Mouse (Mus musculus) stomach, embryonic 16.5 days (tissue): ENCODE data around the gene Dnajc3. TPM values are rescaled to one million over a fixed set of nuclear protein-coding genes. Genes with fewer than 3 reads are reported as not detected.

ENCODE experiments used
- ATAC-seq: fragments of 200-750 bp; cut with Nextera tagmentation; 2 replicates; pipeline ENCODE4 v1.8.0; 2017; ENCODE audit warnings: moderate number of reproducible peaks, moderate TSS enrichment; ENCODE audit not compliant: insufficient read depth, low FRiP score
- H3K27ac ChIP-seq: fragments of 300-500 bp; sonication (generic); 2 replicates; pipeline ENCODE4 v1.5.1; 2014; ENCODE audit warnings: low read length
- H3K27me3 ChIP-seq: fragments of 300-500 bp; sonication (generic); 2 replicates; pipeline ENCODE4 v1.6.1; 2014; ENCODE audit warnings: low read length, control low read depth, mixed read lengths; ENCODE audit not compliant: control insufficient read depth, insufficient read depth
- H3K36me3 ChIP-seq: fragments of 300-500 bp; sonication (generic); 2 replicates; pipeline ENCODE4 v1.6.1; 2014; ENCODE audit warnings: low read length; ENCODE audit not compliant: control insufficient read depth, insufficient read depth
- H3K4me1 ChIP-seq: fragments of 300-500 bp; sonication (generic); 2 replicates; pipeline ENCODE4 v1.6.1; 2014; ENCODE audit warnings: low read length, control low read depth, mixed read lengths; ENCODE audit not compliant: control insufficient read depth, insufficient read depth
- H3K4me2 ChIP-seq: fragments of 300-500 bp; sonication (generic); 2 replicates; pipeline ENCODE4 v1.6.1; 2014; ENCODE audit warnings: low read depth, low read length, mixed read lengths
- H3K4me3 ChIP-seq: fragments of 300-500 bp; sonication (generic); replicated peaks from 2 replicates; pipeline ENCODE4 v1.5.1; 2014; ENCODE audit warnings: mild to moderate bottlenecking, low read length
- H3K9ac ChIP-seq: fragments of 300-500 bp; sonication (generic); 2 replicates; pipeline ENCODE4 v1.6.1; 2014; ENCODE audit warnings: low read length
- H3K9me3 ChIP-seq: fragments of 300-500 bp; sonication (generic); replicated peaks from 2 replicates; pipeline ENCODE4 v1.6.1; 2016; ENCODE audit warnings: low read length, control low read depth; ENCODE audit not compliant: control insufficient read depth
- WGBS: fragments of 180-500 bp; shearing (Covaris S2); extraction: QIAGEN DNeasy Blood & Tissue Kit; methylation state at CpG from one replicate; pipeline ENCODE4 v1.1.7; 2014; 5-methylcytosine and 5-hydroxymethylcytosine counted together
- polyA plus RNA-seq: library from polyadenylated mRNA; unstranded; fragments of >200 nt; fragmentation: Nextera tagmentation; extraction: Ambion mirVana; gene quantifications from 2 replicates; pipeline ENCODE4 v1.2.1, GENCODE M21; 2015

Dnajc3 gene
- polyA plus RNA-seq, 1 experiment from 2014 or later, result 60.1 TPM

DNA sequence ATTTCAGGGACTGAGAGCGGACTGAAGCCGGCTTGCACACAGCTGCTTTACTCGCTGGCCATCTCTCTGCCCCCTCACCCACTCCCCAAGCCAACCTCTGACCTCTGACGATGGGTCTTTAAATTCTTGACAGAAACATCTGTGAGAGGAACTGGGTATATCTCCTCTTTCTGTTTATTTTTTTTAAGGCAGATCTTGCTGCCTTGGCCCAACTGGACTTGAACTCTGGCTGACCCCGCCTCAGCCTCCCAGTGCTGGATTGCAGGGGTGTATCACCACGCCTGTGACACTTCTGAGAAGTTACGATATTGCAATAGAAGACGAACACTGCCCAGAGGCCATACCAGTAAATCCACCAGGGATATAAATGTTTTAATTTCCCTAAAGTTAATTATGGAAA, 27.9 kb upstream of the Dnajc3 start:
- Histone ChIP-seq H3K4me2 (no peak overlapping the region), H3K4me3 (no peak overlapping the region), H3K27ac (no peak overlapping the region; the same call in 1 of the 2 replicates), H3K9me3 (no peaks in the 10 kb centered on the region), H3K4me1 (no peaks in the 10 kb centered on the region), H3K9ac (no peak overlapping the region), H3K27me3 (no peaks in the 10 kb centered on the region), H3K36me3 (no peaks in the 10 kb centered on the region; the same call in 1 of the 2 replicates)
- no peak for ATAC-seq
- 54% methylated on average over 8 of the region's 8 CpGs for WGBS

DNA sequence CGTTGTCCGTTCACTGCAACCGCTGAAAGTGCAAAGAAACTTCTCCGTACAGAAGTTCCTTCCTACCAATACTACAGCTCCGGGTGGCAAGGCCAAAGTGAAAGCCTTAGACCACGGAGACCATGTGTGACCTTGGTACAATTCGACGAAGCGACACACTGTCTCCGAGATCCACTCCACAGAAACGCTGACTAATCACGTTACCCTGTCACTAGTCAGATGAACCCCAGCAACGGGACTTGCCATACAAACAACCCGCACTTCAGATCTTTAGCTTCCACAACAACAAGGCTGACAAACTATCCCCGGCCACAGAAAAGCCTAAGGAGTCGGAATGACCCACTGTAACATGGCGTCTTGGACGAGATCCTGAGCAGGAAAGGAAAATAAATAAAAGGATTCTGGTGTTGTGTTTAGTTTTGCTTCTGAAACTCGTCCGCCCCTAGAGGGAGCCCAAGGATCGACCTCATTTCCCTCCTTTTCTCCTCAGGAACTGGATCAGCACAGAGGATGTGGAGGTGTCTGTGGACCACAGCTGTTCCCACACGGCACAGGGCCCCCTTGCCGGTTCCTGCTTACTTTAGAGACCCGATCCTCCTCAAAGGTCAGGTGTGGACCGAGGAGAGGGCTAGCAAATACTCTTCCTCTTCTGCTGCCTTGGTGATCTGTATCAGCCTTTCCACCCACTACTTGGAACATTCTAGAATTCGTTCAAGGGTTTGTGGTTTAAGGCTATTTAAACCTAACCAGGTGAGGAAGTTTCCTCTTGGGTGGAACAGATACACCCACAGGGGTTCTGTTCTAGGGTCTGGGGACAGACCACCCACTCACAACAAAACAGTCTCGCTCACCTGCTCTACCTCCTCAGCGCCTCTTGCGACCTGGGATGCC, 27.2 kb upstream of the Dnajc3 start:
- peak; percentile 65 for ATAC-seq
- Histone ChIP-seq H3K4me2 (peak overlapping the region; percentile 30; the same call in 1 of the 2 replicates), H3K4me1 (no peaks in the 10 kb centered on the region), H3K27me3 (no peaks in the 10 kb centered on the region), H3K36me3 (no peaks in the 10 kb centered on the region; the same call in 1 of the 2 replicates), H3K9ac (peak overlapping the region; percentile 53), H3K9me3 (no peaks in the 10 kb centered on the region), H3K27ac (peak overlapping the region; percentile 9; the same call in 1 of the 2 replicates), H3K4me3 (no peak overlapping the region)
- WGBS, result 49% methylated on average over 29 of the region's 29 CpGs

DNA sequence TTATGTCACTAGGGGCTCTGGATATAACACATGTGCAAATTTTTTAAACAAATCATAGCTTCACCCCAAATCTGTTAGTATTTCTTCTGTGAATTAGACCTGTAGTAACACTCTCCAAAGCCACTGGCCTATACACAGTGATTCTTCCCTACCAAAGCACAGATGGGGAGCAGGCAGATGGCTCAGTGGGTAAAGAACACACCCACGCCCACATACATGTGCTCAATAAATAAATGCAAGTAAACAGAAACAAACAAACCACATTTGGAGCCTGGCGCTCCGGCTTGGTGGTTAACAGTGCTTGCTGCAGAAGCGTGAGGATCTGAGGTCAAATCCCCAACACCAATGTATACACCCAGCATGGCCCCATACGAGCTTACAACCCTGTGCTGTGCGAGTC, 26.3 kb upstream of the Dnajc3 start:
- H3K27me3 ChIP-seq, result no peaks in the 10 kb centered on the region
- no peak overlapping the region for H3K9ac ChIP-seq
- ATAC-seq, result no peak
- H3K9me3 ChIP-seq, result no peaks in the 10 kb centered on the region
- no peak overlapping the region for H3K4me2 ChIP-seq
- H3K4me3 ChIP-seq, result no peak overlapping the region
- WGBS, result 89% methylated on average over 6 of the region's 6 CpGs
- H3K4me1 ChIP-seq, result no peaks in the 10 kb centered on the region
- no peaks in the 10 kb centered on the region; the same call in 1 of the 2 replicates for H3K36me3 ChIP-seq
- H3K27ac ChIP-seq, result no peak overlapping the region

DNA sequence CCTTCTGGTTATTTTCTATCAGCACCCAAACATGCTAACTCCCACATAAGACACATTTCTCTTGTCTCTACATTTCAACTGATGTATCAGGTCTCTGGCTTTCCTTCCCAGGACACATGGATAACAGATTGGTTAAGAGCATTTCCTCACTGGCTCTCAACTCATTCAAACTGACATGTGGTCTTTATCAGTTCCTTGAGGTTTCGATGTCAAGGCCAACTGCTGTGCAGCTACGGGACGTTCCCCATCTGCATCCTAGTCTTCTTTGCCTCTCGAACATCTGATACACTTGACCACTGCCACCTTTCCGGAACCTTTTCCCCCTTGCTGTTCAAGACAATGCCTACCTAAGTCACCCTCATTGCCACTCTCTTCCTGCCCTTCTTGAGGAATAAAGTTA, 24.1 kb upstream of the Dnajc3 start:
- no peaks in the 10 kb centered on the region for H3K27me3 ChIP-seq
- no peak overlapping the region for H3K4me2 ChIP-seq
- no peaks in the 10 kb centered on the region for H3K36me3 ChIP-seq
- ATAC-seq, result no peak
- H3K4me3 ChIP-seq, result no peak overlapping the region
- H3K9ac ChIP-seq, result no peak overlapping the region
- no peaks in the 10 kb centered on the region for H3K9me3 ChIP-seq
- H3K4me1 ChIP-seq, result no peaks in the 10 kb centered on the region
- H3K27ac ChIP-seq, result no peak overlapping the region
- 67% methylated on average over 5 of the region's 5 CpGs for WGBS

DNA sequence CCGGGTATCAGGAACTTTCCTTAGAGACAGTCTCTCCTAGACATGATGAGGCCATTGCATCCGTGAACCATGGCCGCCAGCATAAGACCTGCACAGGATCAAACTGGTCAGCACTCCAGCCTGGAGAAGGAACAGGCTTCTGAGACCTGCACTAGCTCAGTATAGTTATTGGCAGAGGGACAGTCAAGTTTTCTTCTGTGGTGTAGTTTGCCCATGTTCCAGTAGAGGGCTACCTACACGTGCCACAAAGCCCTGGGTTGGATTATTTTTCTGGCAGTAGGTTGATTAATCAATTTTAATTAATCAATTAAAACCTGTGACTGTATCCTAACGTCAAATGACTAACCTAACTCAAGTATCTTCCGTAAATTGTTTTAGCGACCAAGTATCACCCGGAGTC, 18.8 kb upstream of the Dnajc3 start:
- 60% methylated on average over 8 of the region's 8 CpGs for WGBS
- Histone ChIP-seq H3K9ac (no peak overlapping the region), H3K36me3 (no peaks in the 10 kb centered on the region), H3K4me2 (no peak overlapping the region), H3K4me3 (no peak overlapping the region), H3K27ac (no peak overlapping the region), H3K27me3 (no peaks in the 10 kb centered on the region), H3K9me3 (no peaks in the 10 kb centered on the region), H3K4me1 (peaks cover 21% of the 10 kb centered on the region)
- no peak for ATAC-seq

DNA sequence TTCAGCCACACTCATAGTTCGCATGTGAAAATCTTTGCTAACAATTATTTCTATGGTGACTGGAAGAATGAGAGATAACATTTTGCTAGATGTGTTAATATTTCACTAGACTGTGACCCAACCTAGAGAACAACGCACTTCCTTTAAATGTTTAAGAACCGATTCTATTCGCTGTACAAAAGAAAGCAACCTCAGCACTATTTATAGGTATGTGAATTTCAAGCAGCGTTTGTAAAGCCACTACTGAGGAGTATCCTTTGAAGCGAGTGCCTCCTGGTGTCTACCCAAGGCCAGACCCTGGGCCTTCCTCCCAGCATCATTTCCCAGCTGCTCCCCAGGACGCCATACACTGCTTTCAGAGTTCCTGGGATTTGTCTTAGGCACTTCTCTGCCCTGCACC, 17.1 kb upstream of the Dnajc3 start:
- no peak overlapping the region for H3K4me2 ChIP-seq

DNA sequence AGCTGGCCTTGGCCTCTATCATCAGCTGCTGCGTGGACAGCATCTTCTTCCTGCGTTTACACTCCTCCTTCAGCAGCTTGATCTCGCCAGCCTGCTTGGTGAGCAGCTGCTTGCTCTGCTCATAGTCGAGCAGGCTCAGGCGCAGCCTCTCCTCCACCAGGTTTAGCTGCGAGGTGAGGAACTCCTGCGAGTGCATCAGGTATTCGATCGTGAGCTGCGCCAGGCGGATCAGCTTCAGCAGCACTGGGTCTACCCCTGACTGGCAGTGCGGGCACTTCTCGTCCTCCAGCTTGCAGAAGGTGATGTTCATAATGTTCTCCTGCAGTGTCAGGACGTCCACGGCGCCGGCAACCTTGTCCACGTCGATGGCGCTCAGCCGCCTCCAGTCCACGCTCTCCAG, 15.5 kb upstream of the Dnajc3 start:
- Histone ChIP-seq H3K9ac (peak overlapping the region; percentile 62), H3K27me3 (no peaks in the 10 kb centered on the region), H3K27ac (no peak overlapping the region), H3K9me3 (no peaks in the 10 kb centered on the region), H3K36me3 (no peaks in the 10 kb centered on the region), H3K4me3 (peak overlapping the region; percentile 46), H3K4me2 (peak overlapping the region; percentile 77), H3K4me1 (peaks cover 26% of the 10 kb centered on the region)
- no peak for ATAC-seq
- WGBS, result 29% methylated on average over 22 of the region's 22 CpGs

More for the DNA sequence above, 17.1 kb upstream of the Dnajc3 start:
- H3K9me3 ChIP-seq, result no peaks in the 10 kb centered on the region
- no peaks in the 10 kb centered on the region for H3K36me3 ChIP-seq
- no peaks in the 10 kb centered on the region for H3K27me3 ChIP-seq
- H3K4me3 ChIP-seq, result no peak overlapping the region
- H3K27ac ChIP-seq, result no peak overlapping the region
- H3K9ac ChIP-seq, result no peak overlapping the region
- no peak; the same call in 1 of the 2 replicates for ATAC-seq
- H3K4me1 ChIP-seq, result peaks cover 26% of the 10 kb centered on the region
- WGBS, result 51% methylated on average over 7 of the region's 7 CpGs

DNA sequence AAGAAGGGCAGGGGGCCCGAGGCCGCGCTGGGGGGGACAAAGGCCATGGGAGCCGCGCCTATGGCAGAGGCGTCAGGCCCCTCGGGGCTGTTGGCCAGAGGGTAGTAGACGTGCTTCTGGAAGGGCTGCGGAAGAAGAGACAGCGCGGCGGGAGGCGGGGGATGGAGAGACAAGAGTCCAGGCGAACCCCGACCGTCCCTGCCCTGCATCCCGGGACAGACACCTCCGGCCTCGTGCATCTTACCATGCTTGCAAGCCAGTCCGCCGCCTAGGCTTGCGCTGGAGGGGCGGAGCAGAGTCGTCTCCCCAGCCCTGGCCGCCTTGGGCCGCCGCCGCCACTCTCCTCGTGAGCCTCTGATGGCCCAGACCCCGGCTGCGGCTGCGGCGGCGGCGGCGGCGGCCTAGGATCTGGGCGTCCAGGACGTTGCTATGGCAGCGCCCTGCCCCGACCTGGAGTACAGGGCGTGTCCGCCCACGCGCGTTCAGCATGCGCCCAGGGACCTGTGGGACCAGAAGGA, 15.1 kb upstream of the Dnajc3 start:
- Histone ChIP-seq H3K4me3 (peak overlapping the region; percentile 46), H3K27me3 (no peaks in the 10 kb centered on the region), H3K4me1 (peaks cover 26% of the 10 kb centered on the region), H3K9ac (peak overlapping the region; percentile 62), H3K27ac (no peak overlapping the region), H3K4me2 (peak overlapping the region; percentile 77), H3K36me3 (no peaks in the 10 kb centered on the region), H3K9me3 (no peaks in the 10 kb centered on the region)
- peak; percentile 15; the same call in 1 of the 2 replicates for ATAC-seq
- 2% methylated on average over 47 of the region's 47 CpGs for WGBS
